Mouse (Mus musculus): Measurements from ENCODE around the gene Stk39. TPM values are rescaled to one million over a fixed set of nuclear protein-coding genes. Genes with fewer than 3 reads are reported as not detected.

Gene Stk39
- polyA plus RNA-seq, 1 experiment from 2014 or later, result 27.7 TPM

- WGBS, result 62% methylated on average over 3 of the region's 3 CpGs
- H3K4me3 ChIP-seq, result peak overlapping the region; percentile 17
Measured at GRCm38 (mm10) chr2:68469491-68469890, 2.6 kb downstream of the Stk39 start.

GRCm38 (mm10) chr2:68468698-68469097 is 3.4 kb downstream of the Stk39 start:
- Histone ChIP-seq H3K9me3 (replicated peaks) (no peaks in the 10 kb centered on the region), H3K27ac (no peak overlapping the region), H3K4me1 (peaks cover 49% of the 10 kb centered on the region), H3K9ac (no peak overlapping the region), H3K27me3 (no peaks in the 10 kb centered on the region), H3K4me3 (no peak overlapping the region), H3K4me2 (peak overlapping the region; percentile 10; the same call in 1 of the 2 replicates), H3K36me3 (ENCODE audit: poor library complexity, severe bottlenecking) (no peaks in the 10 kb centered on the region)
- ATAC-seq, result no peak
- 33% methylated on average over 7 of the region's 7 CpGs for WGBS

More at GRCm38 (mm10) chr2:68469491-68469890, 2.6 kb downstream of the Stk39 start:
- Histone ChIP-seq H3K27me3 (no peaks in the 10 kb centered on the region), H3K9ac (peak overlapping the region; percentile 21; the same call in 1 of the 2 replicates), H3K9me3 (replicated peaks) (no peaks in the 10 kb centered on the region), H3K4me2 (peak overlapping the region; percentile 51), H3K4me1 (peaks cover 42% of the 10 kb centered on the region), H3K27ac (no peak overlapping the region; the same call in 1 of the 2 replicates), H3K36me3 (ENCODE audit: poor library complexity, severe bottlenecking) (no peaks in the 10 kb centered on the region)
- ATAC-seq, result no peak

- Histone ChIP-seq H3K36me3 (ENCODE audit: poor library complexity, severe bottlenecking) (no peaks in the 10 kb centered on the region), H3K4me2 (no peak overlapping the region), H3K9me3 (replicated peaks) (no peaks in the 10 kb centered on the region), H3K4me3 (no peak overlapping the region), H3K27me3 (no peaks in the 10 kb centered on the region), H3K9ac (no peak overlapping the region), H3K4me1 (peaks cover 53% of the 10 kb centered on the region), H3K27ac (no peak overlapping the region)
- WGBS, result 82% methylated on average over 14 of the region's 14 CpGs
- no peak for ATAC-seq
Measured at GRCm38 (mm10) chr2:68468259-68468658, 3.8 kb downstream of the Stk39 start.

GRCm38 (mm10) chr2:68467085-68467978 is 4.7 kb downstream of the Stk39 start:
- no peak for ATAC-seq

GRCm38 (mm10) chr2:68466124-68467070 is 5.7 kb downstream of the Stk39 start:
- no peak overlapping the region for H3K9ac ChIP-seq
- H3K27me3 ChIP-seq, result no peaks in the 10 kb centered on the region
- no peaks in the 10 kb centered on the region for H3K9me3 ChIP-seq (replicated peaks)
- no peaks in the 10 kb centered on the region for H3K36me3 ChIP-seq (ENCODE audit: poor library complexity, severe bottlenecking)
- H3K4me3 ChIP-seq, result no peak overlapping the region
- peak overlapping the region; percentile 40 for H3K27ac ChIP-seq
- peaks cover 53% of the 10 kb centered on the region for H3K4me1 ChIP-seq
- peak; percentile 22; the same call in 1 of the 2 replicates for ATAC-seq
- WGBS, result 74% methylated on average over 17 of the region's 19 CpGs
- H3K4me2 ChIP-seq, result no peak overlapping the region

More at GRCm38 (mm10) chr2:68467085-68467978, 4.7 kb downstream of the Stk39 start:
- no peaks in the 10 kb centered on the region for H3K36me3 ChIP-seq (ENCODE audit: poor library complexity, severe bottlenecking)
- no peaks in the 10 kb centered on the region for H3K9me3 ChIP-seq (replicated peaks)
- no peaks in the 10 kb centered on the region for H3K27me3 ChIP-seq
- H3K27ac ChIP-seq, result no peak overlapping the region
- H3K4me2 ChIP-seq, result no peak overlapping the region
- no peak overlapping the region for H3K9ac ChIP-seq
- H3K4me3 ChIP-seq, result no peak overlapping the region
- WGBS, result 77% methylated on average over 9 of the region's 9 CpGs
- H3K4me1 ChIP-seq, result peaks cover 53% of the 10 kb centered on the region

- 81% methylated on average over 19 of the region's 19 CpGs for WGBS
- ATAC-seq, result no peak
- Histone ChIP-seq H3K9me3 (replicated peaks) (no peaks in the 10 kb centered on the region), H3K9ac (no peak overlapping the region), H3K27me3 (no peaks in the 10 kb centered on the region), H3K4me2 (no peak overlapping the region), H3K36me3 (ENCODE audit: poor library complexity, severe bottlenecking) (0 out of 2 replicates have a peak, but pooled peaks cover 5% of the 10 kb centered on the region), H3K27ac (peak overlapping the region; percentile 40), H3K4me1 (peaks cover 49% of the 10 kb centered on the region), H3K4me3 (no peak overlapping the region)
Measured at GRCm38 (mm10) chr2:68465266-68466123, 6.6 kb downstream of the Stk39 start.

- Histone ChIP-seq H3K27ac (no peak overlapping the region), H3K4me2 (no peak overlapping the region), H3K9ac (no peak overlapping the region), H3K27me3 (no peaks in the 10 kb centered on the region), H3K4me3 (no peak overlapping the region), H3K36me3 (ENCODE audit: poor library complexity, severe bottlenecking) (0 out of 2 replicates have a peak, but pooled peaks cover 5% of the 10 kb centered on the region), H3K9me3 (replicated peaks) (no peaks in the 10 kb centered on the region), H3K4me1 (peaks cover 41% of the 10 kb centered on the region)
- no peak for ATAC-seq
- WGBS, result 93% methylated on average over 4 of the region's 4 CpGs
Measured at GRCm38 (mm10) chr2:68464456-68464855, 7.6 kb downstream of the Stk39 start.

- H3K27ac ChIP-seq, result no peak overlapping the region
- 81% methylated on average over 4 of the region's 4 CpGs for WGBS
Measured at GRCm38 (mm10) chr2:68463801-68464200, 8.3 kb downstream of the Stk39 start.

GRCm38 (mm10) chr2:68458115-68458514 is 14.0 kb downstream of the Stk39 start:
- no peak overlapping the region for H3K4me3 ChIP-seq
- H3K4me2 ChIP-seq, result no peak overlapping the region
- no peaks in the 10 kb centered on the region for H3K4me1 ChIP-seq
- no peaks in the 10 kb centered on the region for H3K27me3 ChIP-seq
- no peak overlapping the region for H3K9ac ChIP-seq
- WGBS, result 94% methylated on average over 5 of the region's 5 CpGs
- ATAC-seq, result no peak
- H3K9me3 ChIP-seq (replicated peaks), result no peaks in the 10 kb centered on the region
- peaks cover 8% of the 10 kb centered on the region; the same call in 1 of the 2 replicates for H3K36me3 ChIP-seq (ENCODE audit: poor library complexity, severe bottlenecking)
- no peak overlapping the region for H3K27ac ChIP-seq

More at GRCm38 (mm10) chr2:68463801-68464200, 8.3 kb downstream of the Stk39 start:
- Histone ChIP-seq H3K4me2 (no peak overlapping the region), H3K4me3 (no peak overlapping the region), H3K36me3 (ENCODE audit: poor library complexity, severe bottlenecking) (peaks cover 8% of the 10 kb centered on the region; the same call in 1 of the 2 replicates), H3K9ac (no peak overlapping the region), H3K9me3 (replicated peaks) (no peaks in the 10 kb centered on the region), H3K27me3 (no peaks in the 10 kb centered on the region), H3K4me1 (peaks cover 35% of the 10 kb centered on the region)
- ATAC-seq, result no peak

- no peaks in the 10 kb centered on the region for H3K4me1 ChIP-seq
- no peak for ATAC-seq
- 84% methylated on average over 6 of the region's 6 CpGs for WGBS
- H3K27ac ChIP-seq, result no peak overlapping the region
- no peak overlapping the region for H3K9ac ChIP-seq
- H3K4me3 ChIP-seq, result no peak overlapping the region
- H3K27me3 ChIP-seq, result no peaks in the 10 kb centered on the region
- H3K4me2 ChIP-seq, result no peak overlapping the region
- H3K36me3 ChIP-seq (ENCODE audit: poor library complexity, severe bottlenecking), result peaks cover 8% of the 10 kb centered on the region; the same call in 1 of the 2 replicates
- no peaks in the 10 kb centered on the region for H3K9me3 ChIP-seq (replicated peaks)
Measured at GRCm38 (mm10) chr2:68457455-68458032, 14.5 kb downstream of the Stk39 start.

- H3K27ac ChIP-seq, result no peak overlapping the region
- H3K4me1 ChIP-seq, result no peaks in the 10 kb centered on the region
- no peaks in the 10 kb centered on the region for H3K9me3 ChIP-seq (replicated peaks)
- WGBS, result 91% methylated on average over 6 of the region's 6 CpGs
- H3K27me3 ChIP-seq, result no peaks in the 10 kb centered on the region
- H3K4me2 ChIP-seq, result no peak overlapping the region
- peaks cover 8% of the 10 kb centered on the region; the same call in 1 of the 2 replicates for H3K36me3 ChIP-seq (ENCODE audit: poor library complexity, severe bottlenecking)
- no peak overlapping the region for H3K9ac ChIP-seq
- no peak for ATAC-seq
- H3K4me3 ChIP-seq, result no peak overlapping the region
Measured at GRCm38 (mm10) chr2:68456899-68457298, 15.2 kb downstream of the Stk39 start.
